Mouse (Mus musculus) heart, embryonic 16.5 days (tissue): Measurements from ENCODE around the gene Zbtb37. TPM values are rescaled to one million over a fixed set of nuclear protein-coding genes. Genes with fewer than 3 reads are reported as not detected.

Source experiments
- ATAC-seq: fragments of 200-750 bp; cut with Nextera tagmentation; replicated peaks from 2 replicates; pipeline ENCODE4 v1.8.0; 2017; ENCODE audit warnings: moderate number of reproducible peaks; ENCODE audit not compliant: insufficient read depth, low FRiP score; ENCODE audit errors: extremely low read depth
- H3K27ac ChIP-seq: fragments of 300-500 bp; sonication (generic); 2 replicates; pipeline ENCODE4 v1.5.1; 2014; ENCODE audit warnings: mild to moderate bottlenecking, low read length, control low read depth, moderate library complexity
- H3K27me3 ChIP-seq: fragments of 300-500 bp; sonication (generic); 2 replicates; pipeline ENCODE4 v1.6.1; 2014; ENCODE audit warnings: low read length, mixed read lengths; ENCODE audit not compliant: control insufficient read depth, insufficient read depth
- H3K36me3 ChIP-seq: fragments of 300-500 bp; sonication (generic); 2 replicates; pipeline ENCODE4 v1.6.1; 2014; ENCODE audit not compliant: control insufficient read depth, insufficient read depth
- H3K4me1 ChIP-seq: fragments of 300-500 bp; sonication (generic); 2 replicates; pipeline ENCODE4 v1.6.1; 2014; ENCODE audit warnings: low read length, mixed read lengths; ENCODE audit not compliant: control insufficient read depth, insufficient read depth
- H3K4me2 ChIP-seq: fragments of 300-500 bp; sonication (generic); 2 replicates; pipeline ENCODE4 v1.6.1; 2014; ENCODE audit warnings: low read depth, mild to moderate bottlenecking, control low read depth, low read length
- H3K4me3 ChIP-seq: fragments of 300-500 bp; sonication (generic); 2 replicates; pipeline ENCODE4 v1.5.1; 2014; ENCODE audit warnings: mild to moderate bottlenecking, control low read depth, low read length
- H3K9ac ChIP-seq: fragments of 300-500 bp; sonication (generic); 2 replicates; pipeline ENCODE4 v1.6.1; 2014; ENCODE audit warnings: low read length, control low read depth
- H3K9me3 ChIP-seq: fragments of 300-500 bp; sonication (generic); replicated peaks from 2 replicates; pipeline ENCODE4 v1.6.1; 2016; ENCODE audit warnings: low read length; ENCODE audit not compliant: control insufficient read depth
- WGBS: fragments of 180-500 bp; shearing (Covaris S2); extraction: QIAGEN DNeasy Blood & Tissue Kit; methylation state at CpG from one replicate; pipeline ENCODE4 v1.1.7; 2014; 5-methylcytosine and 5-hydroxymethylcytosine counted together
- polyA plus RNA-seq: library from polyadenylated mRNA; unstranded; fragments of >200 nt; fragmentation: Nextera tagmentation; extraction: Ambion mirVana; gene quantifications from 2 replicates; pipeline ENCODE4 v1.2.1, GENCODE M21; 2015

The Zbtb37 gene
- polyA plus RNA-seq, 1 experiment from 2014 or later, result 7.9 TPM

- H3K27ac ChIP-seq, result no peak overlapping the region
- H3K9ac ChIP-seq, result no peak overlapping the region
- H3K4me2 ChIP-seq, result no peak overlapping the region
- H3K9me3 ChIP-seq, result no peaks in the 10 kb centered on the region
- 90% methylated on average over 7 of the region's 7 CpGs for WGBS
- no peaks in the 10 kb centered on the region for H3K27me3 ChIP-seq
- H3K4me1 ChIP-seq, result peaks cover 13% of the 10 kb centered on the region
- H3K4me3 ChIP-seq, result no peak overlapping the region
- no peak for ATAC-seq
- H3K36me3 ChIP-seq, result peaks cover 32% of the 10 kb centered on the region
Measured at GRCm38 (mm10) chr1:161041261-161042020, 6.8 kb upstream of the Zbtb37 start.

- Histone ChIP-seq H3K4me3 (no peak overlapping the region), H3K9ac (no peak overlapping the region), H3K4me2 (no peak overlapping the region), H3K27ac (no peak overlapping the region; the same call in 1 of the 2 replicates), H3K9me3 (no peaks in the 10 kb centered on the region), H3K4me1 (peaks cover 16% of the 10 kb centered on the region), H3K27me3 (no peaks in the 10 kb centered on the region), H3K36me3 (peaks cover 34% of the 10 kb centered on the region)
- no peak for ATAC-seq
Measured at GRCm38 (mm10) chr1:161040855-161041254, 6.2 kb upstream of the Zbtb37 start.

GRCm38 (mm10) chr1:161040426-161040770 lies 5.7 kb upstream of the Zbtb37 start:
- Histone ChIP-seq H3K36me3 (peaks cover 34% of the 10 kb centered on the region), H3K4me1 (peaks cover 16% of the 10 kb centered on the region), H3K4me3 (no peak overlapping the region), H3K27ac (peak overlapping the region; percentile 5; the same call in 1 of the 2 replicates), H3K4me2 (no peak overlapping the region), H3K9ac (no peak overlapping the region), H3K9me3 (no peaks in the 10 kb centered on the region), H3K27me3 (no peaks in the 10 kb centered on the region)
- 33% methylated on average over 1 of the region's 1 CpGs for WGBS
- no peak for ATAC-seq

GRCm38 (mm10) chr1:161039741-161040425 lies 5.2 kb upstream of the Zbtb37 start:
- 25% methylated on average over 3 of the region's 3 CpGs for WGBS
- H3K36me3 ChIP-seq, result peaks cover 34% of the 10 kb centered on the region
- 0 out of 2 replicates have a peak, but pooled peaks have one; percentile 10 for ATAC-seq
- H3K27ac ChIP-seq, result peak overlapping the region; percentile 57
- peaks cover 16% of the 10 kb centered on the region for H3K4me1 ChIP-seq
- H3K9ac ChIP-seq, result no peak overlapping the region
- H3K4me2 ChIP-seq, result no peak overlapping the region
- H3K27me3 ChIP-seq, result no peaks in the 10 kb centered on the region
- H3K9me3 ChIP-seq, result no peaks in the 10 kb centered on the region
- H3K4me3 ChIP-seq, result no peak overlapping the region

- 20% methylated on average over 3 of the region's 3 CpGs for WGBS
- H3K27ac ChIP-seq, result no peak overlapping the region
- H3K4me2 ChIP-seq, result no peak overlapping the region
- no peak overlapping the region for H3K4me3 ChIP-seq
- ATAC-seq, result no peak
- H3K9me3 ChIP-seq, result no peaks in the 10 kb centered on the region
- no peak overlapping the region for H3K9ac ChIP-seq
- H3K36me3 ChIP-seq, result peaks cover 31% of the 10 kb centered on the region
- H3K4me1 ChIP-seq, result peaks cover 16% of the 10 kb centered on the region
- no peaks in the 10 kb centered on the region for H3K27me3 ChIP-seq
Measured at GRCm38 (mm10) chr1:161038968-161039721, 4.5 kb upstream of the Zbtb37 start.

GRCm38 (mm10) chr1:161038004-161038403 lies 3.4 kb upstream of the Zbtb37 start:
- Histone ChIP-seq H3K9me3 (no peaks in the 10 kb centered on the region), H3K4me1 (peaks cover 22% of the 10 kb centered on the region), H3K4me2 (peak overlapping the region; percentile 55), H3K36me3 (peaks cover 31% of the 10 kb centered on the region), H3K4me3 (no peak overlapping the region), H3K27ac (no peak overlapping the region), H3K27me3 (no peaks in the 10 kb centered on the region), H3K9ac (no peak overlapping the region)
- WGBS, result 36% methylated on average over 3 of the region's 3 CpGs
- no peak for ATAC-seq

GRCm38 (mm10) chr1:161037599-161037998 lies 3.0 kb upstream of the Zbtb37 start:
- Histone ChIP-seq H3K4me1 (peaks cover 22% of the 10 kb centered on the region), H3K36me3 (peaks cover 31% of the 10 kb centered on the region), H3K27me3 (no peaks in the 10 kb centered on the region), H3K9ac (peak overlapping the region; percentile 52; the same call in 1 of the 2 replicates), H3K4me3 (peak overlapping the region; percentile 43), H3K9me3 (no peaks in the 10 kb centered on the region), H3K4me2 (peak overlapping the region; percentile 55), H3K27ac (peak overlapping the region; percentile 12; the same call in 1 of the 2 replicates)
- WGBS, result 30% methylated on average over 3 of the region's 3 CpGs
- ATAC-seq, result no peak

- ATAC-seq, result no peak
- peak overlapping the region; percentile 74 for H3K4me3 ChIP-seq
- WGBS, result 5% methylated on average over 1 of the region's 1 CpGs
- peaks cover 36% of the 10 kb centered on the region for H3K36me3 ChIP-seq
- peak overlapping the region; percentile 90 for H3K9ac ChIP-seq
- H3K27me3 ChIP-seq, result no peaks in the 10 kb centered on the region
- H3K27ac ChIP-seq, result peak overlapping the region; percentile 88
- H3K4me2 ChIP-seq, result peak overlapping the region; percentile 91
- peaks cover 22% of the 10 kb centered on the region for H3K4me1 ChIP-seq
- H3K9me3 ChIP-seq, result no peaks in the 10 kb centered on the region
Measured at GRCm38 (mm10) chr1:161037026-161037425, 2.4 kb upstream of the Zbtb37 start.
